Mouse (Mus musculus): ENCODE results near the gene Rpap2. TPM values are rescaled to one million over a fixed set of nuclear protein-coding genes. Genes with fewer than 3 reads are reported as not detected.

The Rpap2 gene
- polyA plus RNA-seq (2015; fragmentation: Nextera tagmentation; extraction: Ambion mirVana), result 16.3 and 19.4 TPM in 2 replicates

DNA sequence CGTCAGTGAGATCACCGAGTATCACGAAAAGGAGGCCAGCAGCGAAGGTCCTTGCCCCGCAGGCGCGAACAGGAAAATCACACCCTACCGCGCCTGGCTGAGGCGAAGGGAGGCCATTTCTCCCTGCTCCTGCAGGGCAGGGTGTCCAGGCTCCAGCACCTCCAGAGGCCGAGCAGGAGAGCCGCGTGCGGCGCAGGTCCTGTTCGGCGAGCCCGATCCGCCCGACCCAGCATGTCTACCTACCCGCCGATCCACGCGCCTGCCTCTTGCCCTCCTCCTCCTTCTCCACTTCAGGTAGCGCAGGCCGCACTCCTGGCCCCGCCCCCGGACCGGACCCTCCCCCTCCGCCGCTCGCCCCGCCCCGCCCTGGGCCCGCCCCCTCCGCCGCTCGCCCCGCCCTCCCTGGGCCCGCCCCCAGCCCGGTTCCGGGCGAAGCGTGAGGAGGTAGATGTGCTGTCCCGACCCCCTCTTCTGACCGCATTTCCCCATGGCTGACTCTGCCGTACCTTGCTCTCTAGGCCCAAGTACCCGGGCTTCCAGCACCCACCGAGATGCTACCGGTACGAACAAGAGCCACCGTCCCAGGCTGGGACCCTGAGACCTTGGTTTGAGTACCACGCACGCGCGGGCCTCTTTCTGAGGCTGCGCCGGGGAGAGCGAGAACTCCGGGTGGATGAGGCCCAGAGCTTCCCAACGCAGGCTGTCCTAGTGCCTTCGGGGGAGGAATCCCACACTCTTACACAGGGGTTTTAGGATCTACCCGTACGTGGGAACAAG is at the start of gene Rpap2, which contains the start of gene Glmn:
Gene Rpap2, plus strand, starts transcription at position 73 of the 777 bp plus-strand sequence.
Gene Glmn, minus strand, starts transcription at position 588 of the 777 bp plus-strand sequence.
- under 1% methylated on average over 60 of the region's 64 CpGs for WGBS
- no peaks in the 10 kb centered on the region for H3K27me3 ChIP-seq (ENCODE audit: control insufficient read depth, insufficient read depth, low read length)
- peak within 1 kb of the TSS; percentile 70 for H3K4me3 ChIP-seq (replicated peaks; ENCODE audit: low read length)
- peaks cover 3% of the 10 kb centered on the region; the same call in 1 of the 2 replicates for H3K36me3 ChIP-seq (ENCODE audit: control insufficient read depth, insufficient read depth, low read length)
- peak; percentile 96 for ATAC-seq (ENCODE audit: insufficient read depth, low FRiP score)
- no peaks in the 10 kb centered on the region for H3K9me3 ChIP-seq (replicated peaks; ENCODE audit: control insufficient read depth, low read length)
- peak within 1 kb of the TSS; percentile 90 for H3K9ac ChIP-seq (ENCODE audit: low read length)
- peak within 1 kb of the TSS; percentile 88 for H3K4me2 ChIP-seq (ENCODE audit: low read depth, low read length)
- H3K27ac ChIP-seq (ENCODE audit: low read length), result peak within 1 kb of the TSS; percentile 91
- H3K4me1 ChIP-seq (ENCODE audit: control insufficient read depth, insufficient read depth, low read length), result 0 out of 2 replicates have a peak, but pooled peaks cover 3% of the 10 kb centered on the region

DNA sequence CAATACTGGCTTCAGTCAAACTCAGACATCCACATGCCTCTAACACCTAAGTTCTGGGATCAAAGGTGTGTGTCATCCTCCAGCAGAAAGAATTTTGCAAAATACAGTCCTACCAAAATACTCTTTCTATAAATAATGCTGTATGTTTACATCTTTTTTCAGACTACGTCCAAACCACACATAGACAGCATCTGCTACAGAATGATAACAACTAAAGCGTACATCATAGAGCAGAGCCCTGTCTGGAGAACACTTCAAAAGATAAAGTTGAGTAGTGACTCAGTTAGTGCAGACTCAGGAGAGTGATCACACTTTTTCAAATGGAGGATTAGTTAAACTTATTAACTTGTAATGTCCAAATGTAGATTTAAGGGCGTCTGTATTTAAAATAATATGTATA is 49.2 kb upstream of the Rpap2 start:
- no peak for ATAC-seq (ENCODE audit: insufficient read depth, low FRiP score)
- WGBS, result 74% methylated on average over 3 of the region's 3 CpGs

DNA sequence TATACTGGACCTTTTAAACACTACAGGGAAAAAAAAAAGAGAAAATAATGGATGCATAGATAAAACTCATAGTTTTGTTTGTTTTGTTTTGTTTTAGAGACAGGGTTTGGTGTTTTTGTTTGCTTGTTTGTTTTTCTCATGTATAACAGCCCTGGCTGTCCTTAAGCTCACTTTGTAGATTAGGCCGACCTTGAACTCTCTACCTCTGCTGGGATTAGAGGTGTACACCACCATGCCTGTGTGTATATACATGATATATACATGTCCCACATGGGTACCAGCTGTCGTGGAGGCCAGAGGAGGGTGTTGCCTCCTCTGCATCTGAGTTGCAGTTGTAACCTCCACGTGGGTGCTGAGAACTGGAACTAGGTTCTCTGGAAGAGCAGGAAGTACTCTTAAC is 48.7 kb upstream of the Rpap2 start:
- Histone ChIP-seq H3K4me1 (ENCODE audit: control insufficient read depth, insufficient read depth, low read length) (no peaks in the 10 kb centered on the region), H3K9me3 (replicated peaks; ENCODE audit: control insufficient read depth, low read length) (no peaks in the 10 kb centered on the region), H3K36me3 (ENCODE audit: control insufficient read depth, insufficient read depth, low read length) (no peaks in the 10 kb centered on the region; the same call in 1 of the 2 replicates), H3K4me3 (replicated peaks; ENCODE audit: low read length) (no peak overlapping the region), H3K27ac (ENCODE audit: low read length) (no peak overlapping the region), H3K4me2 (ENCODE audit: low read depth, low read length) (no peak overlapping the region), H3K9ac (ENCODE audit: low read length) (no peak overlapping the region), H3K27me3 (ENCODE audit: control insufficient read depth, insufficient read depth, low read length) (no peaks in the 10 kb centered on the region)
- 89% methylated on average over 3 of the region's 3 CpGs for WGBS
- no peak for ATAC-seq (ENCODE audit: insufficient read depth, low FRiP score)

More for the DNA sequence above, 49.2 kb upstream of the Rpap2 start:
- Histone ChIP-seq H3K4me2 (ENCODE audit: low read depth, low read length) (no peak overlapping the region), H3K36me3 (ENCODE audit: control insufficient read depth, insufficient read depth, low read length) (no peaks in the 10 kb centered on the region; the same call in 1 of the 2 replicates), H3K9me3 (replicated peaks; ENCODE audit: control insufficient read depth, low read length) (no peaks in the 10 kb centered on the region), H3K27ac (ENCODE audit: low read length) (no peak overlapping the region), H3K4me3 (replicated peaks; ENCODE audit: low read length) (no peak overlapping the region), H3K4me1 (ENCODE audit: control insufficient read depth, insufficient read depth, low read length) (no peaks in the 10 kb centered on the region), H3K9ac (ENCODE audit: low read length) (no peak overlapping the region), H3K27me3 (ENCODE audit: control insufficient read depth, insufficient read depth, low read length) (no peaks in the 10 kb centered on the region)

- H3K4me2 ChIP-seq (ENCODE audit: low read depth, low read length), result no peak overlapping the region
- no peak overlapping the region for H3K27ac ChIP-seq (ENCODE audit: low read length)
- no peaks in the 10 kb centered on the region for H3K4me1 ChIP-seq (ENCODE audit: control insufficient read depth, insufficient read depth, low read length)
- H3K36me3 ChIP-seq (ENCODE audit: control insufficient read depth, insufficient read depth, low read length), result no peaks in the 10 kb centered on the region
- no peaks in the 10 kb centered on the region for H3K27me3 ChIP-seq (ENCODE audit: control insufficient read depth, insufficient read depth, low read length)
- no peak overlapping the region for H3K4me3 ChIP-seq (replicated peaks; ENCODE audit: low read length)
- 62% methylated on average over 5 of the region's 5 CpGs for WGBS
- no peaks in the 10 kb centered on the region for H3K9me3 ChIP-seq (replicated peaks; ENCODE audit: control insufficient read depth, low read length)
- H3K9ac ChIP-seq (ENCODE audit: low read length), result no peak overlapping the region
- no peak for ATAC-seq (ENCODE audit: insufficient read depth, low FRiP score)
Observed at GRCm38 (mm10) chr5:107554336-107554735, 42.8 kb upstream of the Rpap2 start.

DNA sequence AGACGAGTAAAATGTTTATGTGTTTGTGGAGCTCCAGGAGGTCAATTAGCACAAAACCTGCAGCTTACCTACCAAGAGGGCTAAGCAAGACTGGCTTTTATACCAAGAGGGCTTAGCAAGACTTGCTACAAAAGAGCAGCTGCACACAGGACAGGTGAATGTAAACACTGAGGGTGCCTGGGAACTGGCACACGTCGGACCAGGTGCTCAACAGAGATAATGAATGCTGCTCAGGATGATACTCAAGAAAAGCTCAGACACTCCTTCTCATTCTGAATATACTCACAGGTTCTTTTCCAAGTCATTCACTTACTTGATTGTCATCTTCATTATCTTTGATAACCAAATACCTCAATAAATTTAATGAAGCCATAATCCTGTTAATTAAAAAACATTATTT is 40.2 kb upstream of the Rpap2 start:
- H3K4me3 ChIP-seq (replicated peaks; ENCODE audit: low read length), result no peak overlapping the region
- ATAC-seq (ENCODE audit: insufficient read depth, low FRiP score), result no peak
- no peaks in the 10 kb centered on the region for H3K36me3 ChIP-seq (ENCODE audit: control insufficient read depth, insufficient read depth, low read length)
- no peaks in the 10 kb centered on the region for H3K4me1 ChIP-seq (ENCODE audit: control insufficient read depth, insufficient read depth, low read length)
- WGBS, result 41% methylated on average over 3 of the region's 3 CpGs
- no peak overlapping the region for H3K27ac ChIP-seq (ENCODE audit: low read length)
- H3K4me2 ChIP-seq (ENCODE audit: low read depth, low read length), result no peak overlapping the region
- H3K9me3 ChIP-seq (replicated peaks; ENCODE audit: control insufficient read depth, low read length), result no peaks in the 10 kb centered on the region
- H3K27me3 ChIP-seq (ENCODE audit: control insufficient read depth, insufficient read depth, low read length), result no peaks in the 10 kb centered on the region
- H3K9ac ChIP-seq (ENCODE audit: low read length), result no peak overlapping the region

GRCm38 (mm10) chr5:107569148-107569547 is 28.0 kb upstream of the Rpap2 start:
- no peak overlapping the region for H3K4me2 ChIP-seq (ENCODE audit: low read depth, low read length)
- no peaks in the 10 kb centered on the region for H3K9me3 ChIP-seq (replicated peaks; ENCODE audit: control insufficient read depth, low read length)
- ATAC-seq (ENCODE audit: insufficient read depth, low FRiP score), result no peak
- 95% methylated on average over 9 of the region's 9 CpGs for WGBS
- H3K27me3 ChIP-seq (ENCODE audit: control insufficient read depth, insufficient read depth, low read length), result no peaks in the 10 kb centered on the region
- H3K4me3 ChIP-seq (replicated peaks; ENCODE audit: low read length), result no peak overlapping the region
- no peak overlapping the region for H3K27ac ChIP-seq (ENCODE audit: low read length)
- no peaks in the 10 kb centered on the region for H3K4me1 ChIP-seq (ENCODE audit: control insufficient read depth, insufficient read depth, low read length)
- H3K9ac ChIP-seq (ENCODE audit: low read length), result no peak overlapping the region
- H3K36me3 ChIP-seq (ENCODE audit: control insufficient read depth, insufficient read depth, low read length), result peaks cover 29% of the 10 kb centered on the region; the same call in 1 of the 2 replicates

GRCm38 (mm10) chr5:107598380-107598779 is 1.2 kb downstream of the Rpap2 start:
- H3K4me3 ChIP-seq (replicated peaks; ENCODE audit: low read length), result peak overlapping the region; percentile 70
- H3K27ac ChIP-seq (ENCODE audit: low read length), result peak overlapping the region; percentile 83; the same call in 1 of the 2 replicates
- H3K4me1 ChIP-seq (ENCODE audit: control insufficient read depth, insufficient read depth, low read length), result 0 out of 2 replicates have a peak, but pooled peaks cover 3% of the 10 kb centered on the region
- no peak for ATAC-seq (ENCODE audit: insufficient read depth, low FRiP score)
- H3K27me3 ChIP-seq (ENCODE audit: control insufficient read depth, insufficient read depth, low read length), result no peaks in the 10 kb centered on the region
- H3K36me3 ChIP-seq (ENCODE audit: control insufficient read depth, insufficient read depth, low read length), result peaks cover 9% of the 10 kb centered on the region
- 22% methylated on average over 4 of the region's 4 CpGs for WGBS
- peak overlapping the region; percentile 90; the same call in 1 of the 2 replicates for H3K9ac ChIP-seq (ENCODE audit: low read length)
- peak overlapping the region; percentile 88 for H3K4me2 ChIP-seq (ENCODE audit: low read depth, low read length)
- no peaks in the 10 kb centered on the region for H3K9me3 ChIP-seq (replicated peaks; ENCODE audit: control insufficient read depth, low read length)

DNA sequence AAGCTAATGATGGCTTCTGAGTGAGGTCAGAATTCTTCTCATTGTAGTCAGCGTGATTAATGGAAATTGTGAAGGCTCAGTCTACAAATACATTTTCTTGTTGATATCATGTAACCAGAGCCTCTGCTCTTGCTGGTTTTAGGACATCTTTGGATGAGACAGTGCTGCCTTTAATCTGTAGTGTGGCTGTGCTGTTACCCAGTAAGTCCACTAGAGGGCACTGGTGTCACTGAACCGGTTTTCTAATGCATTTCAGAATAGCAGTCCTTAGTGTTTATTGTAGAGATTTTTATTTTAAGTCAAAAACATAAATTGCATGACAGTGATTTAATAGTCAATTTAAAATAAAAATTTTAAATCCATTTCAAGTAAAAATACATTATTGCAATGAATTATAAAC is 14.1 kb downstream of the Rpap2 start:
- no peaks in the 10 kb centered on the region for H3K9me3 ChIP-seq (replicated peaks; ENCODE audit: control insufficient read depth, low read length)
- H3K4me2 ChIP-seq (ENCODE audit: low read depth, low read length), result no peak overlapping the region
- H3K27ac ChIP-seq (ENCODE audit: low read length), result no peak overlapping the region
- no peaks in the 10 kb centered on the region for H3K36me3 ChIP-seq (ENCODE audit: control insufficient read depth, insufficient read depth, low read length)
- H3K27me3 ChIP-seq (ENCODE audit: control insufficient read depth, insufficient read depth, low read length), result no peaks in the 10 kb centered on the region
- no peaks in the 10 kb centered on the region for H3K4me1 ChIP-seq (ENCODE audit: control insufficient read depth, insufficient read depth, low read length)
- 2% methylated on average over 2 of the region's 2 CpGs for WGBS
- H3K4me3 ChIP-seq (replicated peaks; ENCODE audit: low read length), result no peak overlapping the region
- no peak overlapping the region for H3K9ac ChIP-seq (ENCODE audit: low read length)
- ATAC-seq (ENCODE audit: insufficient read depth, low FRiP score), result no peak

- WGBS, result 65% methylated on average over 6 of the region's 6 CpGs
- ATAC-seq (ENCODE audit: insufficient read depth, low FRiP score), result no peak
Observed at GRCm38 (mm10) chr5:107617986-107618385, 20.8 kb downstream of the Rpap2 start.

More at GRCm38 (mm10) chr5:107617986-107618385, 20.8 kb downstream of the Rpap2 start:
- H3K27me3 ChIP-seq (ENCODE audit: control insufficient read depth, insufficient read depth, low read length), result no peaks in the 10 kb centered on the region
- no peaks in the 10 kb centered on the region for H3K4me1 ChIP-seq (ENCODE audit: control insufficient read depth, insufficient read depth, low read length)
- H3K27ac ChIP-seq (ENCODE audit: low read length), result no peak overlapping the region
- H3K36me3 ChIP-seq (ENCODE audit: control insufficient read depth, insufficient read depth, low read length), result no peaks in the 10 kb centered on the region
- H3K4me2 ChIP-seq (ENCODE audit: low read depth, low read length), result no peak overlapping the region
- H3K9me3 ChIP-seq (replicated peaks; ENCODE audit: control insufficient read depth, low read length), result no peaks in the 10 kb centered on the region
- no peak overlapping the region for H3K4me3 ChIP-seq (replicated peaks; ENCODE audit: low read length)
- H3K9ac ChIP-seq (ENCODE audit: low read length), result no peak overlapping the region
